Mouse (Mus musculus) bone marrow, adult 2 months (tissue): ENCODE data around the gene Tmem151b.

ENCODE experiments used
- CTCF ChIP-seq: fragments of 200-500 bp; IDR thresholded peaks from 2 replicates; pipeline ENCODE4 v1.5.1; 2011; ENCODE audit warnings: low read length, control low read depth; ENCODE audit not compliant: control insufficient read depth, insufficient read depth
- POLR2A ChIP-seq: fragments of 200-500 bp; IDR thresholded peaks from 2 replicates; pipeline ENCODE4 v1.6.1; 2011; ENCODE audit warnings: low read depth, mild to moderate bottlenecking, control low read depth, low read length, borderline replicate concordance; ENCODE audit not compliant: control insufficient read depth

DNA sequence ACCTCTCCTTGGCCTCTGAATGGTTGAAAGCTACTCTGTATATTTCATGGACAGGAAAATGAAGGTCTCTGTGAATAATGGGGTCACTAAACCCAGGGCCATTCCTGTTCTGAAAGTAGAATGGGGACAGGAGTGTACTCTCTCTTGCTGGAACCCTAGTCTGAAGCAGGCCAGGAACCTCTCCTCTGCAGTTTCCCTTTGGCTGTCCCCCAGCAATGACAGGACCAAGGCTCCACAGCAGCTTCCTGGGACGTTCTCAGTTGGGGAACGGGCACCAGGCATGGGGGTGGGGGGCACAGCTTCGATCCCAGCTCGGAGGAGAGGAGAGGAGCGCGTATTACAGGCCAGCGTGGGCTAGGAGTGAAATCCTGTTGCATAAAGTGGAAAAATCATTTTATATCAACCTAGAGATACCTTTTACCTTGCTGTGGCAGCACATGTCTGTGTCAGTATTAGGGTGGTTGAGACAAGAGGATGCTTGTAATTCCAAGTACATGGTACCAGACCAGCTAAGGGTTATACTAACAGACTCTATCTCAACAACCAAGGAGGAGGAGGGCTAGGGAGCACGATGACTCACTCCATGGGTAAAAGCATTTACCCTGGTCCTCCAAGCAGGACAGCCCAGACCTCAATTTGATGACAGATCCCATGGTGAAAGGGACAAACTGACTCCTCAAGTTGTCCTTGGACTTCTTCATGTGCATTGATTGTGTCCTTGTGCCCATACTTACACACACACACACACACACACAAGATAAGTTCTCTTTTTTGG, 25.8 kb upstream of the Tmem151b start:
- TF ChIP-seq CTCF (no peak), POLR2A (no peak)
